Mouse (Mus musculus) heart, postnatal 14 days (tissue): ENCODE data around the gene Ces1a. TPM values are rescaled to one million over a fixed set of nuclear protein-coding genes. Genes with fewer than 3 reads are reported as not detected.

ENCODE experiments used
- DNase-seq, 2 experiments: peaks; one replicate each; pipeline ENCODE4 v3.0.0; 2021 to 2022
- intact Hi-C: fragments of 180-260 bp; cut with DNase I; formaldehyde crosslinking; loops from one replicate; pipeline ENCODE4 v1.15.1; 2025
- long read RNA-seq, 2 experiments: library from polyadenylated mRNA; stranded (forward); transcript quantifications; one replicate each; pipeline ENCODE4 v2.0.0; 2021
- total RNA-seq, 2 experiments: library from RNA; stranded (reverse); gene quantifications; 2 replicates each; pipeline ENCODE4 v1.2.3; 2021

Ces1a gene
- total RNA-seq = not detected
- long read RNA-seq, experiment 1 = 0 reads
- long read RNA-seq, experiment 2 = 0 reads

DNA sequence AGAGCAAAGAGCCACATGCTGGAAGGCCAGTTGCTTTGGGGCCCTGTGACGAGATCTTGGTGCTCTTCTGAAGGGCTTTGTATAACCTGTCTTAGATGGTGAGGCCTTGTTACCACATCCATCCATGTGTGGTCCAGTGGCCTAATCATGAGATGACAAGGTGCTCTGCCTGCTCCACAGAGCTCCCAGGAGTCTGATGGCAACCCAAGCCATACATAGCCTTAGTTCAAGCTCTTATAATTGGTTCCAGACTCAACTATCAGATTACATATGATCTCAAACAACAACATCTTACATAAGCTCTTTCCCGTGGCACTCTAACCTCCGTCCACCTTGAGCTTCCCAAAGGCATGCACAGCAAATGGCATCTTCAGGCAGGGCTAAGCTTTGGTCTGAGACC is at the start of gene Ces1a:
Gene Ces1a (minus strand): TSS at position 101 of the 400 bp plus-strand sequence.
- DNase-seq = no peak
- intact Hi-C loops = no loop called here

DNA sequence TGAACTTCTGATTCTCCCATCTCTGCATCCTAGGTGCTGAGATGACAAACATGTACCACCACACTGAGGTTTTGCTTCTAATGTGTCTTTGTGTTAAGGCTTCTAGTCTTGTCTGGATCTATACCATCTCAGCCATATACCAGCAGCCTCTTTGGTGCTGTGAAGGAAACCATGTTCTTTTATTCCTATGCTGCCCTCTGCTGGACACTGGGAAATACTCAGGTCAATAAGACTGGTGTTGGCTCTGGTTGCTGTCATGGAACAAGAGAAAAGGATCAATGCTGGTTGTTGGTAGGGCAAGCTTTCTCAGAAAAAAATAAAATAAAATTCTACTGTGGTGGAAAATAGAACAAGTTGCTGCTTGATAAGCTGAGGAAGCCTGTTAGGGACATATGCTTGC is 47.4 kb upstream of the Ces1a start:
- DNase-seq = peak; percentile 20 to 50
- intact Hi-C loops = loop anchor here (2.0 kb wide), 2 partner anchors 37 to 85 kb away; no protein-coding TSS in a partner anchor

DNA sequence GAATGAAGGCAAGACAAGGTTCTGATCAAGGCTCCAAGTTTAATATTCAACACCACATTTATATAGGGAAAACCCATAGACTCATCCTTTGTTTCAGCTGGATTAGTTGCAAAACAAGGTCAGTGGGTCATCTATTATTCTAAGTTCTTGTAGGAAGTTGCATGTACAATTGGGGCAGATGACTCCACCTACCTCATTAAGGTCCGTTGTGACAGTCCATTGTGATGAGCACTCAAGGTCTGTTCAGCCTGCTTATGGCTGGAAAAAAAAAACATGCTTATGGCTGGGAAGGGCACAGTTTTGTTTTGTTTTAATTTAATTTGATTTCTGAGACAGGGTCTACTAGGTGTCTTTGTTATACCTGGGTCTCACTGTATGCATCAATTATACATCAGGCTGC is 43.3 kb upstream of the Ces1a start:
- intact Hi-C loops = no loop called here
- DNase-seq = no peak

DNA sequence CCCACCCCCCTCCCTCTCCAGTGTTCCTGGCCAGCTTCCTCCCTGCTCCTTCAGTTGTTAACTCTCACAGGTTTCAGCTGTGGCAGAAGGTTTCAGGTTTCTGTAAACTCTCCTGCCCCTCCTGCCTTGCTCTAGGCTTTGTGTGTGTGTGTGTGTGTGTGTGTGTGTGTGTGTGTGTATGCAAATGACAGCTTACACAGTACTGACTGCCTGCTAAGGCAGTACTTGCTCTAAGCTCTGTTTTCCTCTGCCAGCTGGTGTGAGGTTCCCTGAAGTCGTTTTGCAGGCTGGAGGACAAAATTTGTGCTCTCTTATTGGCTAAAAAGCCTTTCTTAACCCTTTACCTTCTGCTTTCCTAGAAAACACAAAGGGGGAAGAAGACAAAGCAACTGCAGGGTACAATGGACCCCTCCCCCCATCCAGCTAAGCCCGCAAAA is 40.7 kb upstream of the Ces1a start:
- DNase-seq = no peak
- intact Hi-C loops = no loop called here

DNA sequence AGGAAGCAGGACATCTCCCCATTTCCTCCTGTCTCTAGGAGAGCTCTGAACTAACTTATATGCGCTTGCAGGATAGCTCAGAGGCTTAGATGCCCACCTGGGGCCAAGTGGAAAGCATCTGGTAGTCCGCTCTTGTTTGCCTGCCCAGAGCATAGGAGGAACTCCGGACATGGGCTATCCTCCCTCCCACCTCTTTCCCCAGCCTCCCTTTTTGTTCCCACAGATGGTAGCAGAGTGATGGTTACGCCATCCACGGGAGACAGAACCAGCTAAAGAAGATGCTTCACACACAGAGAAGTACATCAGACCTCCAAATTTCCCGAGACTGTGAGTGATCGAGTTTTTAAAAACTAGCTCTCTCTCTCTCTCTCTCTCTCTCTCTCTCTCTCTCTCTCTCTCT is 40.2 kb upstream of the Ces1a start:
- intact Hi-C loops = no loop called here

DNA sequence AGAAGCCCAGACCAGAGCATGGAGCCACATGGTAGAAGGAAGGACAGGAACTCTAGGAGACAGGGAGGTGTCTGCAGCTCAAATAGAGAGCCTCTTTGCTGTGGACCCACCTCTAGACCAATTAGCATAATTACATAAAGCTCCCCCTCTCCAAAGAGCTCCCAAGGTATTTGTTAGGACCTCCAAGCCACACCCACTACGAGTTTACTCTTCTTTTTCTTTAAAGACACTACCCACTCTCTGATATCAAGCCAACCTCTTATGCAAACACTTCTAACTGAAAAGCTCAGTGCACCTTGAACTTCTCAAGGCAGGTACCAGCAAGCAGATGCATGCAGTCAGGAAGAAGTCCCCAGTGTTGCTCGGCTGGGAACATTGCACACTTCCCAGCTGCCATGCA is 31.9 kb upstream of the Ces1a start, which contains the start of gene Ces1b:
Gene Ces1b (minus strand): TSS at position 131 of the 400 bp plus-strand sequence.
- intact Hi-C loops = no loop called here
- no peak for DNase-seq

More for the DNA sequence above, 40.2 kb upstream of the Ces1a start:
- DNase-seq = no peak

DNA sequence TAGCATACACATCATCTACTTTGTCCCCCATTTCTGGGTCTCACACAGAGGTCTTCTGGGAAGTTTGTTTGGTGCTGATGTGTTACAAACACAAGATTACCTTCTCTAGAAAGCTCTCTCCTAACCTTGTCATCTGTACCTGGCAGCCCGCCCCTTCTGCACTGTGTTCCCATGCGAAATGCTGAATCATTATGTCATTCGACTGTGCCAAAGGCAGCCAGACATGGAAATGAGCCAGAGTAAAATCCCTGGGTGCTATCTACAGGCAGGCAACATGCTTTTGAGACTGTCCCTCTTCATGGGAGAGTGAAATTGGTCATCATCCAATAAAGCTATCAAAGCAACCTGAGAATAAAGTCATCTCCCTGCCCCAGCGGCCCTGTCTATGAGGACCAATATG is 27.3 kb upstream of the Ces1a start:
- intact Hi-C loops = no loop called here
- DNase-seq = peak; percentile 16 to 20

DNA sequence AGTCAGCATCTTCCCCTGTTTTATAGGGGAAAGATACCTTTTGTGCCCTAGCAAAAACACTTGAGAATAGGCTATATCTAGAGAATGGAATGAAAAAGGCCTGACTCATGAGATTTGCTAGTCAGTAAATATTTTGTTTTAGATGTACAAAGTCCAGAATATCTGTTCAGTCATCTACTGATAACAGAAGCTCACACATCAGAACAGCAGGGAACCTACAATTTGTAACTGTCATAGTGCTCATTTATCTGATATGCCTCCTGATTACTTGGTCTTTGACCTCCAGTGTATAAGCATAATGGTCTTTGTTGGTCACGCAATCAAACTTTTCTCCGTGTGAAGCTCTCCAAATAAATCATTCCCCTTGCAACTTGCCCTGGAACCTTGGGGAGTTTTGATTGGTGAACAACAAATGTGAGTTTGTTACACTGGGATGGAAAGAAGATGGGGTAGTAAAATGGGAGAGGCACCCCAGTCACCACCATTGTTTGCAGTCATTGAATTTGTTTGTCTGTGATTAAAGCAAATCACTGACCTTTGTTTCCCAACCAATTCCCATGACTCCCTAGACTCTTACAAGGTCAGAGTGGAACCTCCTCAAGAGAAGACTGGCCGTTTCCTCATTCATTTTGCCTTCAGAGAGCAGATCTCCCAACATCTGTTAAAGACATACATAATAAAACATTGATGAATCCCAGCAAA is 15.6 kb upstream of the Ces1a start:
- DNase-seq = no peak
- intact Hi-C loops = no loop called here

DNA sequence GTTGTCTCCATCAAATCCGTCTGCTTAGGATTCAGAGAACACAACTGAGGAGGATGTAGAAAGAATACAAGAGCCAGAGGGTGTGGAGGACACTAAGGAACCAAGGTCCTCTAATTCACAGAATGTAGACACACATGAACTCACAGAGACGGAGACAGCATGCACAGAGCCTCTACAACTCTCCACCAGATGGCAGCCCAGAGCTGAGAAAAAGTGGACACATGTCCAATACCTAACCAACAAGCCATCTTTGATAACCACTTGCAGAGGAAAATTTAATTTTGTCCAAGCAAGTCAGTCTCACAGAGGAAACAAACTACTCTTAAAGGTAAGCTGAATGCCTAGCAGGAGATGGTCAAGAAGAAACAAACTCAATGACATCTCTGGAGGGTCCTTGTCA is 11.2 kb upstream of the Ces1a start:
- peak; percentile 62 to 77 for DNase-seq
- intact Hi-C loops = loop anchor here (2.0 to 5.0 kb wide), 4 partner anchors 36 to 372 kb away; no protein-coding TSS in a partner anchor

DNA sequence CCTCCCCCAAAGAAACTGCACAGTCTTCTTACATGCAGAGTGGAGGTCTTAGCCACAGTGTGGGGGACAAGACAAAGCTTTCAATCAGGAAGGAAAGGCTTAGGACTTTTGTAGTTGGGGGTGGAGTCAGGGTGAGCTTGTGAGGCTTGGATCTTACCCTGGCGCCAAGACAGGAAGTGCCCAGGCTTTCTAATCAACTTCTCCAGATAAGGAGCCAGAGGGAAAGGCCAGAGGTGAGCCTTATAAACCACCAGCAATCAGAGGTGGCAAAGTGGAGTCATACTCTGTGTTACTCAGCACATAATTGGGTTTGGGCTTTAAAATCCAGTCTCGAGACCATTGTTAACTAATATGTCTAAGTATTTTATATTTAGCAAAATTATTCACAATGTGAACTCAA is 7.2 kb upstream of the Ces1a start:
- intact Hi-C loops = loop anchor here (5.0 kb wide), 1 partner anchor 87 kb away; no protein-coding TSS in a partner anchor
- no peak for DNase-seq

DNA sequence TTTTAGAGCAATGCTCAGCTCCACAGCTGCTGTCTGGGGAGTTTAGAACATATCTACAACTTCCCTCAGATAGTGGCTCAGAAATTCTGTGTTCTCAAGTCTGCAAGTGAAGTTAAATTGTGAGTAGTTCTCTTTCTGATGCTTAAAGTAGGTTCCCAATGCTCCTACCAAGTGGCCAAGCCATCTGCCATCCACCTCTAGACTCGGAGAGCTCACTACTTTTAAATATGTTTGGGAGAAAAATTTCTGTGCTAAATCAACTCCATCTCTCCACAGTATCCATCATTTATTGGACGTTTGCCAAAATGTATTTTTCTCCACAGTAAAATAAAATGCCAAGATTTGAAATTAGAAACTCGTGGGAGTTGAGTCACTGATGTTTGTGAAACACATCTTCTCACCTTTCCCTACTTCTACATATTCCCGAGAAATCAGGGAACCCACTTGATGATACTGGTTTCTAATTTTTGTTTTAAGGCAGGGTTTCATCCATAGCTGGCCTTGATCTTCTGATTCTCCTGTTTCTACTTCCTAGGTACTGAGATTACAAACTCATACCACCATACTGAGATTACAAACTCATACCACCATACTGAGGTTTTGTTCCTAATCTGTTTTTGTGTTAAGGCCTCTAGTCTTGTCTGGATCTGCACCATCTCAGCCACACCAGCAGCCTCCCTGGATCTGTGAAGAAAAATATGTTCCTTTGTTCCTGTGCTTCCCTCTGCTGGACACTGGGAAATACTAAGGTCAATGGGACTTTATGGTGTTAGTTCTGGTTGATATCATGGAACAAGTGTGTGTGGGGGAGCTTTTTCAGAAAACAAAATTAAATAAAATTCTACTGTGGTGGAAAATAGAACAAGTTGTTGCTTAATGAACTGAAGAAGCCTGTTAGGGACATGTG is 771 bp upstream of the Ces1a start:
- intact Hi-C loops = no loop called here
- peak in 1 of 2 experiments; percentile 15 for DNase-seq

DNA sequence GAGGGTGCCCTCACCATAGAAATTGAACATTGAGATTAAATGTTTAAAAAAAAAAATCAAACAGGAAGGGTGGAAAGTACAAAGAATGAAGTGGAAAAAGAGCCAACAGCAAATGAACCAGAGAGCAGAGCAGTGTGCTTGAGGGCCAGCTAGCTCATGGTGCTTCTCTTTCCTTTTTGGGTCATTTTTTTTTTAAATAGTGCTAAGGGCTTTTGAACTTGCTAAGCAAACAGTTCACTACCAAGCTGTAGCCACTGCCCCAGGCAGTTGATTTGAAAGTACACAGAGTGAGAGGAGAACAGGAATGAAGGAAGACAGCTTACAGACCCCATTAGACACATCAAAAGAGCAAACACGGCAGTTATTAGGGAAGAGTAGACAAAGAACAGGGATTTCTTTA is 4.9 kb downstream of the Ces1a start:
- intact Hi-C loops = no loop called here
- no peak for DNase-seq

DNA sequence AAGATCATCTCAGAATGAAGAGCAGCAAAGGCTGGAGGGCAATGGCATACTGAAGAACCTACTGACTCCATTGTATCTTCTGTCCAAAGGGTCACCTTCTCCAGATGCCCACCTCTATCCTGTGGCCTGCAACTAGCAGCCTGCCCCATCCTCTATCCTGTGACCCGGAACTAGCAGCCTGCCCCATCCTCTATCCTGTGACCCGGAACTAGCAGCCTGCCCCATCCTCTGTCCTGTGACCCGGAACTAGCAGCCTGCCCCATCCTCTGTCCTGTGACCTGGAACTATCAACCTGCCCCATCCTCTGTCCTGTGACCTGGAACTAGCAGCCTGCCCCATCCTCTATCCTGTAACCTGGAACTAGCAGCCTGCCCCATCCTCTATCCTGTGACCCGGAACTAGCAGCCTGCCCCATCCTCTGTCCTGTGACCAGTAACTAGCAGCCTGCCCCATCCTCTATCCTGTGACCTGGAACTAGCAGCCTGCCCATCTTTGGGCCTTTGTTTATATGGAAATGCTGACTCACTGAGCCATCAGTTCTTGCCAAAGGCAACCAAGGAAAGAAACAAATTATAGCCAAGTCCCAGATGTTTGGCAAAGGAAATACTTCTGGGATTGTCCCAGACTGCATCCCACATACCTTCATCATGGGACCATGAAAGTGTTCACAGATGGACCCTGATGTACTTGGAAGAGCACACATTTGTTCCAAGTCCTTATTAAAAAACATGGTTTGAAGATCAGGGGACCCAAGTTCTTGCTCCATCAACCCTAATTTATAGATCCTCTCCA is 7.0 kb downstream of the Ces1a start:
- DNase-seq = peak; percentile 3 to 12
- intact Hi-C loops = loop anchor here (2.0 kb wide), 1 partner anchor 24 kb away; no protein-coding TSS in a partner anchor

DNA sequence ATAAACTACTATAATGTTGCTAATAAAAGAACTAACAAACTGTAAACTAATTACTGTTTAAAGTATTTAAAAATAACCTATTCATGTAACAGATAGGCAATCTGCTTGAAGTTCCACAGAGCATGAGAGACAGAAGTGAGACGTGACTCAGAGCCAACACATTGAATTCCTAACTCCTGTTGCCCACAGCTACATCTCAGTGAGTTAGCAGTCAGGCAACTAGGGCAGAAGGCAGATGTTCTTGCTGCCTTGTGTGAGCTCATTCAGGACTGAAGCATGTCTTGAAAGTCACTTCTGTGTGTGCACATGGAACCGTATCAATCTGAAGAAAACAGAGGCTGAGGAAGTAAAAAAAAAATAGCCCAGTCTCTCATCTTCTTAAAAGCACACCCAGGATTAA is 7.7 kb downstream of the Ces1a start:
- DNase-seq = no peak
- intact Hi-C loops = loop anchor here (2.0 kb wide), 1 partner anchor 23 kb away; no protein-coding TSS in a partner anchor

DNA sequence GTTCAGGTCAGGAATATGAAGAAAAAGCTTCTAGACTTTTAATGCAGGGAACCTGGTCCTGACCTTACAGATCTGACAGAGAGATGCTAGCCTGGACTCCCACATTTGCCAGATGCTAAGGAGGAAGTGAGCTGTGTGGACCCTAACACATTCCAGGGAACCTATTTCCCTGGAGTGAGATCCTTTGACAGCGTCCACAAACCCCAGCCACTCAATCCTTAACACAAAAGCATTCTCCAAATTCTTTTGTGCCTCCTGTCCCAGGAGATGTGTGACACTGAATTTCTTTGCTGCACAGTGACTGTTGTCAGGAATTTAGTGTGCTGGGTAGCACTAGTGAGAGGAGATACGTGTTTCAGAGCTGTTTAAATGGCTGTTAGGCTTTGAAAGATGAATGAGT is 9.2 kb downstream of the Ces1a start:
- no peak for DNase-seq
- intact Hi-C loops = no loop called here

DNA sequence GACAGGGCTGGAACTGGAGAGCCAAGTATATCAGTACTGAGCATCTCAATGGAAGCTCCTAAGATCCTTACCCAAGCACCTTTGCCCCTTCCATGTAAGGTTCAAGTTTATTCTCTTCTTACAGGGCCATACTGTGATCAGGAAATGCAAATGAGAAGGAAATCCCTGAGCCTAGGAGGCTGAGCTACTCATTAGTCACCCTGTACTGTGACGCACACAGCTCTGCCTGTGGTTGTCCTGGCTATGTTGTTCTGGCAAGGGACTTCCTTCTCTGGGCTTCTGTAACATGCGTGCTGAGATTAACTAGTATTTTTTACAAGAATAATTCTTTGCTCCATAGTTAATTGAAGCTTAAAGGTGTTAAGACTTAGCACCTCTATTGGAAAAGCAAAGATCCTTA is 17.3 kb downstream of the Ces1a start:
- intact Hi-C loops = no loop called here
- DNase-seq = no peak

DNA sequence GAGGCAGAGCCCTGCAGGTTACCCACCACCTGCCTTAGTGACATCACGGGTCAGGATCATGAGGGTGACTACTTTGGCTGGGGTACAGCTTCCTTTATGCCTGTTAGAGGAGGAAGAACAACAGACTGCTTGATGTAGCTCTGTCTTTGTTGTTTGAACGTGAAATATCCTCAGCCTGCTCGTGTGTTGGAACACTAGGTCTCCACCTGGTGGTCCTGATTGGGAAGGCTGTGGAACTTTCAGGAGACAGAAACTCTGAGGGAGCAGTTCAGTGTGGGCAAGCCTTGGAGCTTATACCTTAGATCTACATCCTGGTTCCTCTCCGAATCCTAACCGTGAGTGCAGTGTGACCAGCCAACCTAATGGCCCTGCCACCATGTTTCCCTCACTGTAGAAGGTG is 26.3 kb downstream of the Ces1a start:
- no peak for DNase-seq
- intact Hi-C loops = no loop called here

DNA sequence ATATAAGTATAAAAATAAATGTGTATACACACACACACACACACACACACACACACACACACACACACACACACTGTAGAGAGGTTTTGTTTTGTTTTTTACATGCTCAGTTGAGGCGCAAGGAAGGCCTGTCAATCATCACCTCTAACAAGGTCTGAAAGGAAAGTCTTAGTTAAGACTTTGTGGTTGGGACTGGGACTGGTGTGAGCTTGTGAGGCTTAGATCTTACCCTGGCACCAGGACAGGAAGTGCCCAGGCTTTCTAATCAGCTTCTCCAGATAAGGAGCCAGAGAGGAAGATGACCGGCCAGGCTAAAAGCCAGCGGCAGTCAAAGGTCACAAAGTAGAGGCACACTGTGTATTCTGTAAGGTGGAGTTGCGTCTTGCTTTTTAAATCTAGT is 33.7 kb downstream of the Ces1a start:
- intact Hi-C loops = loop anchor here (5.0 kb wide), 1 partner anchor 483 kb away; no protein-coding TSS in a partner anchor
- no peak for DNase-seq

DNA sequence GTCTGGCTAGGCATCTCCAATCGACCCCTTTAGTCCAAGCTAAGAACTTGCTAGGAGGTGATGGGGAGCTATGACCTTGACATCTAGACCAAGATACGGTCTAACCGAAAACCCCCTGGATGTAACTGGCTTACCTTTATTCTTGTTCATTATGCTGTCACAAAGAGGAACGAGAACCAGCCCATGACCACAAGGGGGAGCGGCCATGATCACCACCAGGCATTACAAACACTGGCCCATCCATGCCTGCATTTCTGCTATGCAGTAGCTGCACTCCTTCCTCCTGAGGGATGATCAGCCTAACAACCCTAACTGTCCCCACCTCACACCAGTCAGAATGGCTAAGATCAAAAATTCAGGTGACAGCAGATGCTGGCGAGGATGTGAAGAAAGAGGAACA is 35.8 kb downstream of the Ces1a start:
- DNase-seq = peak in 1 of 2 experiments; percentile 9
- intact Hi-C loops = loop anchor here (5.0 kb wide), 1 partner anchor 485 kb away; no protein-coding TSS in a partner anchor

DNA sequence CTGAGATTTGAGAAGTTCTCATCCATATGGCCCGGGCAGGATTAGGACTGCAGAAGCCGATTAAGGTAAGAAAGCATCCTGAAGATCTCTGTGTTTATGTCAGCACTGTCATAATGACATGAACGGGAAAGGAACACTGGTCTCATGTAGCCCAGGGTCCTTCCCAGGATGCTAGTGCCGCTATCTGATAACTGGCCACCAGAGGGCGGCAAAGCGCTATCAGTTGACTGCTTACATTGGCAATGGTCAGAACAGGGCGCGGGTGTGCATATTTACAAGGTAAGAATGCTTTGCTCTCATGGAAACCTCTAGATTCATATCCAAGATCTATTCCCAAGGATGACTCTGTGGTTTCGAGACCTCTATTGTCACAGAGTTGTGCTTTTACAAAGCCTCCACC is 36.6 kb downstream of the Ces1a start:
- DNase-seq = peak; percentile 83 to 91
- intact Hi-C loops = loop anchor here (1.0 to 5.0 kb wide), 3 partner anchors 83 to 486 kb away; no protein-coding TSS in a partner anchor
